Mouse (Mus musculus) lung, adult 2 months (tissue): ENCODE results near the gene Mmd2. TPM values are rescaled to one million over a fixed set of nuclear protein-coding genes. Genes with fewer than 3 reads are reported as not detected.

Experiments
- DNase-seq: peaks from one replicate; pipeline ENCODE4 v3.0.0; 2022
- H3K4me1 ChIP-seq: fragments of 200-500 bp; 2 replicates; pipeline ENCODE4 v1.6.1; 2011; ENCODE audit warnings: low read length; ENCODE audit not compliant: control insufficient read depth, insufficient read depth
- H3K4me3 ChIP-seq: fragments of 200-500 bp; replicated peaks from 2 replicates; pipeline ENCODE3; 2011; ENCODE audit warnings: low read depth, mild to moderate bottlenecking, control low read depth, low read length; ENCODE audit errors: extremely low read depth
- CTCF ChIP-seq: fragments of 200-500 bp; IDR thresholded peaks from 2 replicates; pipeline ENCODE4 v1.5.1; 2011; ENCODE audit warnings: mild to moderate bottlenecking, low read length, control low read depth; ENCODE audit not compliant: insufficient read depth
- POLR2A ChIP-seq: fragments of 200-500 bp; IDR thresholded peaks from 2 replicates; pipeline ENCODE4 v1.6.1; 2011; ENCODE audit warnings: low read depth, mild to moderate bottlenecking, control low read depth, low read length, borderline replicate concordance; ENCODE audit errors: extremely low read depth
- whole genome bisulfite sequencing: fragments of 180-500 bp; shearing (Covaris S2); methylation state at CpG from one replicate; pipeline ENCODE4 v1.1.7; 2018; 5-methylcytosine and 5-hydroxymethylcytosine counted together
- polyA plus RNA-seq: library from polyadenylated mRNA; depleted of rRNA; stranded (reverse); fragments of >200 nt; gene quantifications from 2 replicates; pipeline ENCODE4 v1.2.3, GENCODE M21; 2012; rRNA removed

The Mmd2 gene
- polyA plus RNA-seq, 1 experiment, result 0.14 TPM

DNA sequence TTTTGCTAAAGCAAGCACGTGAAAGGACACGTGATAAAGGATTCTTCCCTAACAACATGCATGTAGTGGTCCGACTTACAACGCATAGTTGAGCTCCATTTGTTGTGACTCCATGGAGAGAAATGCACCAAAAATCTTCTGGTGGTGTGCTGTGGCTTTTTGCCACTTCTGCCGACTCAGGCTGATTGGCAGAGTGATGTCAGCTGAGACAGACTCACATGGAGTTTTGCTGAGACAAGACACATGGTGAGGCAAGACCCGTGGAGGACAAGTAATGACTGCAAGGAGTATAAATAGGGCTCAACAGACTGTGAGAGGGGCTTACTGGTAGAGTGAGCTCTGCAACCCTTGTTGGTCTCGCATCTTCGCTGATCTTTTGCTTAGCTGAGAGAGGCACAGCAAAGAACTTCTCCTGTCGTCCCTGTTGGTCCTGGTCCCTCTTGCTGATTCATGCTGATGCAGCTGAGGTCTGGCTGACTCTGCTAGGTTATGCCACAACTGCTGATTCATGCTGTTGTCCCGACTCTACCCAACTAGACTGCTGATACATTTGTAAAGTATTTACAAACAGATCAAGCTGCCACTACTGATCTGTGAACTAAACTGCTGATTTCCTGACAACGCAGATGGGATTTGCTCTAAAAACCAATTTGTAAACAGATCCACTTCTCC is 87.3 kb downstream of the Mmd2 start:
- DNase-seq, result no peak
- Histone ChIP-seq H3K4me3 (no peak overlapping the region), H3K4me1 (peaks cover 3% of the 10 kb centered on the region; the same call in 1 of the 2 replicates)
- 70% methylated on average over 11 of the region's 11 CpGs for whole genome bisulfite sequencing
- TF ChIP-seq POLR2A (no peak), CTCF (no peak)

DNA sequence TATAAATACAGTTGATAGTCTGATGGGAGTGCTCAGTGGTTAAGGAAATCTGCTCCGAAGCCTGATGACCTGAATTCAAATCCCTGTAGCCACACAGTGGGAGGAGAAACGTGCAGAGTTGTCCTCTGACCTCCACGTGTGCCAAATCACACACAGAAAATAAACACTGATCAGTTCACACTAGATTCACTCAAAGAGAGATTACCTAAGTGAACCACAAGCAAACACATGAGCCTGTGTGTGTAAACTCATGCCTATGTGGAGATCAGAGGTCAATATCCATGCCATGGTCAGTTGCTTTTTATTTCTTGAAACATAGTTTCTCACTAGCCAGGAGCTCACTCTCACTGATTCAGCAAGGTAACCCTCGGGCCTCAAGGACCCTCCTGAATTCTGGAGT is 88.2 kb downstream of the Mmd2 start:
- TF ChIP-seq POLR2A (no peak), CTCF (no peak)
- H3K4me1 ChIP-seq, result peaks cover 3% of the 10 kb centered on the region; the same call in 1 of the 2 replicates
- DNase-seq, result no peak
- H3K4me3 ChIP-seq, result no peak overlapping the region
- 47% methylated on average over 4 of the region's 4 CpGs for WGBS

DNA sequence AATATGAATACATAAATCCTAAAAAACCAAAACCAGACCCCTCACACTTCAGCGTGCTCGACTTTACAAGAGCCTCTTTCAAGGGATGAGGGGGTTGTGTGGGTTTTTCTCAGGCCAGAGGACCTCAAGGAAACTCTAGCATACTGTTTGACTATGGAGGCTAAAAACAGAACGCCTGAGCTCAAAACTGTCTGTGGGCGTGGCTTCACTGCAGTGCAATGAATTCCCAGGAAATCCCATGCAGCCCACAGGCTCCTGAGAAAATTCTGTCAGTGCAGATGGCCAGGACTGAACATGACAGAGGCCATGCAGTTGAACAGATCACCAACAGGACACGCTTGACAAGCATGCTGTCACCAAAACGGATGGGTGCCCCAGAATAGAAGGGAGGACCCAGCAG is 89.6 kb downstream of the Mmd2 start:
- TF ChIP-seq CTCF (no peak), POLR2A (no peak)
- 46% methylated on average over 6 of the region's 6 CpGs for WGBS

More for the DNA sequence above, 89.6 kb downstream of the Mmd2 start:
- Histone ChIP-seq H3K4me1 (peaks cover 3% of the 10 kb centered on the region; the same call in 1 of the 2 replicates), H3K4me3 (no peak overlapping the region)
- no peak for DNase-seq

Other genes starting within 250 kb of the Mmd2 start
- gene Foxk1, start 207.3 kb downstream of the Mmd2 start, polyA plus RNA-seq, result 23.5 and 26.1 TPM in 2 replicates
- gene Ap5z1, start 144.9 kb downstream of the Mmd2 start, polyA plus RNA-seq, result 50.6 and 66.2 TPM in 2 replicates
- gene Papolb, start 78.7 kb downstream of the Mmd2 start, polyA plus RNA-seq, result 0.10 and 0.14 TPM in 2 replicates
- gene Radil, start 57.7 kb downstream of the Mmd2 start, polyA plus RNA-seq, result 36.0 and 40.6 TPM in 2 replicates
- gene Wipi2, start 18.9 kb upstream of the Mmd2 start, polyA plus RNA-seq, result 33.1 and 38.4 TPM in 2 replicates
- 1.6 and 2.7 TPM in 2 replicates for gene Slc29a4, start 83.7 kb upstream of the Mmd2 start, polyA plus RNA-seq
- 60.1 and 87.1 TPM in 2 replicates for gene Tnrc18, start 208.9 kb upstream of the Mmd2 start, polyA plus RNA-seq